Mouse (Mus musculus) heart, postnatal 0 days (tissue): Measurements from ENCODE around the gene C5ar1.

Source experiments
- CTCF ChIP-seq: IDR thresholded peaks from 2 replicates; pipeline ENCODE4 v1.5.1; 2016; ENCODE audit warnings: antibody characterized with exemption, control low read depth, low read depth
- EP300 ChIP-seq: IDR thresholded peaks from 2 replicates; pipeline ENCODE4 v1.6.1; 2016; ENCODE audit warnings: antibody characterized with exemption, low read depth

GRCm38 (mm10) chr7:16239554-16239997, 19.8 kb downstream of the C5ar1 start:
- no peak for TF ChIP-seq CTCF
- TF ChIP-seq EP300, result no peak
